Comparison of ENCODE assay signal across 26 mouse cellular contexts in genomic region chr9:102601187-102601586, GRCm38 (mm10). TPM values are rescaled to one million over a fixed set of nuclear protein-coding genes. Genes with fewer than 3 reads are reported as not detected.
A peak's percentile ranks its signal among the peaks of the same experiment; 100 is the strongest.
DNase-seq lines count a peak whose midpoint lies in the region; ATAC-seq and TF ChIP-seq lines count a peak whose summit lies in the region.
"Had no signal": no experiment of that assay in that cellular context is flagged by ENCODE, and none has a peak within 500 bp of the region (broad histone marks: within the 10 kb centered on the region; RNA-seq: fewer than 3 reads in every experiment).

No protein-coding gene starts in this region.

- ATAC-seq in intestine, postnatal 0 days = peak; percentile 85
- ATAC-seq in kidney, postnatal 0 days (replicated peaks; ENCODE audit: low FRiP score, low read depth) = peak; percentile 40
- no peak for ATAC-seq in erythroid progenitor cell, adult 5-6 weeks (replicated peaks; ENCODE audit: low FRiP score, poor library complexity, severe bottlenecking)
- ATAC-seq: CD4-positive, CD25-positive, alpha-beta regulatory T cell, adult 4 months; forebrain, postnatal 0 days; liver, embryonic 12.5 days; midbrain, embryonic 13.5 days had no signal

- H3K27ac ChIP-seq in intestine, postnatal 0 days (ENCODE audit: low read depth, low read length) = peak overlapping the region; percentile 81
- H3K27ac ChIP-seq in kidney, postnatal 0 days = peak overlapping the region; percentile 27; the same call in 1 of the 2 replicates
- H3K27ac ChIP-seq in small intestine, adult 2 months (ENCODE audit: insufficient read depth, low read depth, low read length) = peak overlapping the region; percentile 88
- H3K27ac ChIP-seq: embryonic facial prominence, embryonic 13.5 days; forebrain, embryonic 12.5 days; heart, embryonic 15.5 days; hindbrain, embryonic 14.5 days; left cerebral cortex, adult 2 months; limb, embryonic 13.5 days; liver, embryonic 12.5 days; macrophage; midbrain, embryonic 13.5 days; neural tube, embryonic 13.5 days had no signal

- H3K4me3 ChIP-seq in intestine, postnatal 0 days (ENCODE audit: low read depth, low read length) = no peak overlapping the region
- no peak overlapping the region for H3K4me3 ChIP-seq in kidney, postnatal 0 days (replicated peaks; ENCODE audit: low read depth, low read length)
- no peak overlapping the region for H3K4me3 ChIP-seq in small intestine, adult 2 months (ENCODE audit: low read depth, low read length)
- H3K4me3 ChIP-seq: embryonic facial prominence, embryonic 13.5 days; forebrain, embryonic 12.5 days; heart, embryonic 15.5 days; left cerebral cortex, adult 2 months; limb, embryonic 13.5 days; liver, embryonic 12.5 days; midbrain, embryonic 13.5 days; neural tube, embryonic 13.5 days had no signal

- H3K9me3 ChIP-seq in intestine, postnatal 0 days (ENCODE audit: control insufficient read depth) = no peaks in the 10 kb centered on the region
- H3K9me3 ChIP-seq in kidney, postnatal 0 days (replicated peaks; ENCODE audit: low read length) = no peaks in the 10 kb centered on the region
- H3K9me3 ChIP-seq: embryonic facial prominence, embryonic 13.5 days; forebrain, embryonic 12.5 days; heart, embryonic 15.5 days; limb, embryonic 13.5 days; liver, embryonic 12.5 days; midbrain, embryonic 13.5 days; neural tube, embryonic 13.5 days had no signal

- no peak overlapping the region; the same call in 1 of the 2 replicates for H3K4me2 ChIP-seq in intestine, postnatal 0 days (replicated peaks; ENCODE audit: low read depth)
- H3K4me2 ChIP-seq in kidney, postnatal 0 days (ENCODE audit: low read length) = no peak overlapping the region
- H3K4me2 ChIP-seq: embryonic facial prominence, embryonic 13.5 days; forebrain, embryonic 12.5 days; heart, embryonic 15.5 days; hindbrain, embryonic 14.5 days; limb, embryonic 13.5 days; liver, embryonic 12.5 days; midbrain, embryonic 13.5 days; neural tube, embryonic 13.5 days had no signal

- TF ChIP-seq CTCF in intestine, postnatal 0 days (IDR thresholded peaks at IDR 0.05; ENCODE audit: low read depth) = no peak
- no peak for TF ChIP-seq CTCF in kidney, postnatal 0 days (IDR thresholded peaks at IDR 0.05; ENCODE audit: low read depth)
- TF ChIP-seq CTCF in small intestine, adult 2 months (IDR thresholded peaks at IDR 0.05; ENCODE audit: extremely low read depth, insufficient read length, insufficient replicate concordance, low read depth, low read length) = no peak

- H3K36me3 ChIP-seq in intestine, postnatal 0 days (ENCODE audit: control insufficient read depth, insufficient read depth) = peaks cover 16% of the 10 kb centered on the region
- H3K36me3 ChIP-seq in kidney, postnatal 0 days (ENCODE audit: insufficient read depth, low read length) = 0 out of 2 replicates have a peak, but pooled peaks cover 12% of the 10 kb centered on the region
- peaks cover 16% of the 10 kb centered on the region for H3K36me3 ChIP-seq in small intestine, adult 2 months (ENCODE audit: control insufficient read depth, insufficient read depth, low read length)

- H3K9ac ChIP-seq in intestine, postnatal 0 days (ENCODE audit: low read depth, low read length) = no peak overlapping the region
- H3K9ac ChIP-seq in kidney, postnatal 0 days (ENCODE audit: low read depth, low read length) = no peak overlapping the region
- H3K9ac ChIP-seq: embryonic facial prominence, embryonic 13.5 days; forebrain, embryonic 12.5 days; forebrain, postnatal 0 days; heart, embryonic 15.5 days; hindbrain, embryonic 14.5 days; limb, embryonic 13.5 days; liver, embryonic 12.5 days; midbrain, embryonic 13.5 days; neural tube, embryonic 13.5 days had no signal

- TF ChIP-seq POLR2A in small intestine, adult 2 months (IDR thresholded peaks at IDR 0.05; ENCODE audit: low read depth, low read length) = no peak

- H3K27me3 ChIP-seq in intestine, postnatal 0 days (replicated peaks; ENCODE audit: control insufficient read depth, insufficient read depth, low read length) = no peaks in the 10 kb centered on the region
- no peaks in the 10 kb centered on the region for H3K27me3 ChIP-seq in kidney, postnatal 0 days (ENCODE audit: insufficient read depth, low read length)
- H3K27me3 ChIP-seq in small intestine, adult 2 months (ENCODE audit: control insufficient read depth, insufficient read depth, low read length) = no peaks in the 10 kb centered on the region
- H3K27me3 ChIP-seq: embryonic facial prominence, embryonic 13.5 days; forebrain, embryonic 12.5 days; heart, embryonic 15.5 days; limb, embryonic 13.5 days; liver, embryonic 12.5 days; midbrain, embryonic 13.5 days; neural tube, embryonic 13.5 days had no signal

- H3K4me1 ChIP-seq in intestine, postnatal 0 days (replicated peaks; ENCODE audit: control insufficient read depth, insufficient read depth, low read length) = no peaks in the 10 kb centered on the region
- no peaks in the 10 kb centered on the region for H3K4me1 ChIP-seq in kidney, postnatal 0 days (replicated peaks; ENCODE audit: insufficient read depth, low read length)
- H3K4me1 ChIP-seq in small intestine, adult 2 months (ENCODE audit: control insufficient read depth, insufficient read depth, insufficient read length, low read length) = peaks cover 10% of the 10 kb centered on the region; the same call in 1 of the 2 replicates
- H3K4me1 ChIP-seq: embryonic facial prominence, embryonic 13.5 days; forebrain, embryonic 12.5 days; heart, embryonic 15.5 days; limb, embryonic 13.5 days; liver, embryonic 12.5 days; midbrain, embryonic 13.5 days; neural tube, embryonic 13.5 days had no signal

- DNase-seq in kidney, adult 18-20 months = peak; percentile 46
- DNase-seq in kidney, postnatal 4 days = no peak
- no peak for DNase-seq in kidney, postnatal 0 days (ENCODE audit: low spot score)
- no peak for DNase-seq in urinary bladder, postnatal 14 days (ENCODE audit: low spot score)
- DNase-seq: adrenal gland, postnatal 14 days; cerebellum, adult 11-12 months; cerebellum, adult 9-11 months; embryo, embryonic 11 days; forebrain, postnatal 0 days; lung, adult 18-20 months; lung, postnatal 10 days; right cerebral cortex, postnatal 4 days had no signal

- WGBS in intestine, postnatal 0 days = 45% methylated on average over 2 of the region's 2 CpGs
- WGBS in kidney, postnatal 0 days = 79% methylated on average over 2 of the region's 2 CpGs
- WGBS in small intestine, adult 2 months = 30% methylated on average over 2 of the region's 2 CpGs

RNA-seq across cellular contexts. Expression of gene Anapc13, which starts 24.9 kb away (rescaled TPM):
- polyA plus RNA-seq in intestine, postnatal 0 days (2015; fragmentation: Nextera tagmentation; extraction: Ambion mirVana) = 182 and 204 TPM in 2 replicates
- 213 and 222 TPM in 2 replicates for polyA plus RNA-seq in kidney, postnatal 0 days (2015; fragmentation: Nextera tagmentation; extraction: Ambion mirVana)
- polyA plus RNA-seq in small intestine, adult 2 months (2012; rRNA removed) = 22.1 and 45.1 TPM in 2 replicates
- total RNA-seq in erythroid progenitor cell, adult 5-6 weeks (2015; ENCODE audit: low replicate concordance) = 56.2 and 78.8 TPM in 2 replicates
- total RNA-seq in erythroid progenitor cell, adult 5-6 weeks (2017; ENCODE audit: low replicate concordance) = 20.7 and 35.0 TPM in 2 replicates

RNA-seq across cellular contexts. Expression of gene Cep63, which starts 25.1 kb away (rescaled TPM):
- 25.8 and 30.8 TPM in 2 replicates for polyA plus RNA-seq in intestine, postnatal 0 days (2015; fragmentation: Nextera tagmentation; extraction: Ambion mirVana)
- 52.1 and 53.4 TPM in 2 replicates for polyA plus RNA-seq in kidney, postnatal 0 days (2015; fragmentation: Nextera tagmentation; extraction: Ambion mirVana)
- polyA plus RNA-seq in small intestine, adult 2 months (2012; rRNA removed) = 1.1 and 1.3 TPM in 2 replicates
- total RNA-seq in erythroid progenitor cell, adult 5-6 weeks (2015; ENCODE audit: low replicate concordance) = 31.7 and 33.5 TPM in 2 replicates
- 15.7 and 25.6 TPM in 2 replicates for total RNA-seq in erythroid progenitor cell, adult 5-6 weeks (2017; ENCODE audit: low replicate concordance)

Comparison
In these comparisons a context has a peak if more than half of its experiments do, and no peak if none do; other contexts are left out.
1. H3K27ac ChIP-seq: peak in every context shown above with its lines; median percentile 88 in small intestine, adult 2 months; 81 in intestine, postnatal 0 days; 27 in kidney, postnatal 0 days.
2. RNA of gene Cep63, which starts 25.1 kb away (polyA plus RNA-seq): 52.1 to 53.4 TPM in kidney, postnatal 0 days and 25.8 to 30.8 TPM in intestine, postnatal 0 days; 1.1 to 1.3 TPM in small intestine, adult 2 months; every median in the first group is over 10 times any median in the second.